Mouse (Mus musculus) layer of hippocampus, adult 2 months (tissue): ENCODE measurements at regions not wholly inside any gene's neighbourhood (a gene's known extent, or its start where the extent isn't known, plus 50 kb on each side); places are given as distances from the start of the nearest gene placed in this dataset.

Experiments used
- DNase-seq, 2 experiments: peaks; one replicate each; pipeline ENCODE4 v3.0.0; 2022; ENCODE audit warnings: low spot score in 2 of 2
- H3K27ac ChIP-seq: fragments of 200-600 bp; 2 replicates; pipeline ENCODE4 v1.8.1; 2022
- H3K4me3 ChIP-seq: fragments of 200-600 bp; 2 replicates; pipeline ENCODE4 v1.8.1; 2022; ENCODE audit warnings: mild to moderate bottlenecking
- CTCF ChIP-seq: fragments of 200-600 bp; conservative IDR thresholded peaks from 2 replicates; pipeline ENCODE4 v1.8.1; 2022; ENCODE audit warnings: antibody characterized with exemption, mild to moderate bottlenecking, moderate library complexity

GRCm38 (mm10) chr9:63059234-63059842, 71.6 kb upstream of the Pias1 start:
- peak overlapping the region; percentile 95 for H3K27ac ChIP-seq
- peak overlapping the region; percentile 22 for H3K4me3 ChIP-seq
- no peak for TF ChIP-seq CTCF
- DNase-seq, result peak; percentile 77 to 91

GRCm38 (mm10) chr9:63058506-63059233, 70.9 kb upstream of the Pias1 start:
- TF ChIP-seq CTCF, result no peak
- Histone ChIP-seq H3K4me3 (peak overlapping the region; percentile 22; the same call in 1 of the 2 replicates), H3K27ac (peak overlapping the region; percentile 95)
- peak; percentile 30 to 48 for DNase-seq

DNA sequence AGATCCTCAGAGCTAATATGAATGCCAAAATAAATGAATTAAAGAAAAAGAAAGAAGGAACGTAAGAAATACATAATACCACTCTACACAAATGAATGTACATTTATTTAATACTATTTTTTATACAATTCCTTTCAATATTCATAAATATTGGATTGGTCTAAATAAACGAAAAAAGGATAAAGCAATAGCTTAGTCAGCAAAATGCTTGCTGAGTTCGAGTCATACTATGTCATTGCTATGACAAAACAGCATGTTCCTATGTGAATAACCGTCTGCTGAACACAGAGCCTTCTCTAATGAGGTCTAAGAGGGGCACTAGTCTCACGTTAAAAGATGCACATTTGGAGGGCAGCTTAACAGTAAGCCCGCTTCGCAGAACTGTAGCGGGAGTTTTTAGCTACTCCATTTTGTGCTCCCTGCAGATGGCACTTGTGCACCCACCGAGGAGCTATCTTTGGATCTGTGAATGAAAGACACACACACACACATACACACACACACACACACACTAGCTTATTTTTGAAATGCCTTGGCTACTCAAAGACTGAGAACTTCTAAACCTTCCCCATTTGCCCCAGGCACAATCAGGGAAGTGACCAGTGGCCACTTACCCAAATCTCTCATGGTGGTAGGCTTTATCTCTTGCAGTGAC, 69.1 kb upstream of the Pias1 start:
- TF ChIP-seq CTCF, result no peak
- Histone ChIP-seq H3K27ac (no peak overlapping the region), H3K4me3 (no peak overlapping the region)
- no peak for DNase-seq

DNA sequence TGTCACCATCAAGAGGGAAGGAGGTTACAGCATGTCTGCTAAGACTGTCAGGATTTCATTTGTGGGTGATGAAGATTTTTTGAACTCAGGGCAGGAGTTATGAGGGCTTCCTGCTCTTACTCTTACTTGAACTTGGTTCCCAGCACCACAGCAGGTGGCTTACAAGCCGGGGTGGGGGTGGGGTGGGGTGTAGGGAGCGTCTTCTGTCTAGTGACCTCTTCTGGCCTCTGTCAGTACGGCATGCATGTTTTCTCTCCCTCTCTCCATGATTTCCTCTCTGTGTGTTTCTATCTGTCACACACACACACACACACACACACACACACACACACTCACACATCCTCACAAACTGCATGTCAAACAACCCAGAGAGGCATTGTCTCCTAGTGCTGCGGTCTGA, 64.5 kb upstream of the Pias1 start:
- Histone ChIP-seq H3K4me3 (no peak overlapping the region), H3K27ac (no peak overlapping the region)
- no peak; the same call in 1 of the 2 replicates for TF ChIP-seq CTCF
- DNase-seq, result no peak

- Histone ChIP-seq H3K4me3 (no peak overlapping the region), H3K27ac (no peak overlapping the region)
- DNase-seq, result no peak
- TF ChIP-seq CTCF, result no peak
These were observed 63.9 kb upstream of the Pias1 start for GRCm38 (mm10) chr9:63051631-63052030.

- DNase-seq, result no peak
- Histone ChIP-seq H3K4me3 (no peak overlapping the region), H3K27ac (no peak overlapping the region)
- TF ChIP-seq CTCF, result no peak
These were observed 61.6 kb upstream of the Pias1 start for GRCm38 (mm10) chr9:63049290-63049689.

DNA sequence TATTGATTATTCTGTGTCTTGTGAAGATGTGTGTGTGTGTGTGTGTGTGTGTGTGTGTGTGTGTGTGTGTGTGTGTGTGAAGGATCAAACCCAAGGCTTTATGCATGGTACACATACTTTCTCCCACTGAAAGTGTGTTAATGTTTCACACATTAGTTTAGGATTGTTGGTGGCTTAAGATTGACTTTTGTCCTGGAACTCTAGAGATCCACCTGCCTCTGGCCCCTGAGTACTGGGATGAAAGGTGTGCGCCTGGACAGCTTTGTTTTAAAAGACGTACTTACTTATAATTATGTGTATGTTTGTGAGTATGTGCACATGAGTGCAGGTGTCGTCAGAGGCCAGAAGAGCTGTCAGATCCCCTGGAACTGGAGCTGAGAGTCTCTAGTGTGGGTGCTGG, 59.3 kb upstream of the Pias1 start:
- Histone ChIP-seq H3K4me3 (no peak overlapping the region), H3K27ac (no peak overlapping the region)
- TF ChIP-seq CTCF, result no peak
- no peak for DNase-seq

GRCm38 (mm10) chr9:63045531-63045930, 57.8 kb upstream of the Pias1 start:
- Histone ChIP-seq H3K27ac (no peak overlapping the region), H3K4me3 (no peak overlapping the region)
- no peak for TF ChIP-seq CTCF
- no peak for DNase-seq

DNA sequence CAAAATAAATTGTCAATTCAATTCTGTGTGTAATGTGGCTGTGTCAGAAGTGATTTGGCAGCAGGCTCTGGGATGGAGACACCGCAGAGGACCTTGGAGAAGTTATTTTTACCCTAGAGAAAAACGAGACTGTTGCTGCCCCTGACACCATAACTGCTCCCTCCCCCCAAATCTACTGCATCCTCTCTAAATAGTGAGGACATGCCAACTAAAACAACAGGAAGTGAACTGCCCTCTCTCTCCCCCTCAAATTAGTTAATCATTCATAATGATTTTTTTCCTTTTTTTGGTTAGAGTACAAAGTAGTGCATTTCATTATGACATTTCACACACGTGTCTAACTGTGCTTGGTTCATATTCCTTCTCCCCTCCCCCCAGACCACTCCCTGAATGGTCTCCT, 55.6 kb upstream of the Pias1 start:
- no peak for DNase-seq
- no peak for TF ChIP-seq CTCF

DNA sequence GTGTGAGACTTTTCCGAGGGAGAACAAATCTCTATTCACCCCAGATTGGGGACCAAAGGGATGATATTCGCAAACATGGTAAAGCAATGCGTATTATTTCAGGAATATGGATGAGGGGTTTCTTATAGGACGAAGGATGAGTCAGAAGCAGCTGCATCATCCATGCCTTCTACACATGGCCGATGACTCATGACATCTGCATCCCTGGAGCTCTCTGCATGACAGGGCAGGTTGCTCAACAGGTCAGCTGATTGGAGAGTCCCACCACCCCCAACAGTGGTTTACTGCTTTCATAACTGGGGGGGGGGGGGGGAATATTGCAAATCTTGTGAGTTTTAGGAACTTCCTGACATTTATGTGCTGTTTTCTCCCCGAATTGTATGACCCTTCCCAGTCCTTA, 50.3 kb upstream of the Pias1 start:
- Histone ChIP-seq H3K4me3 (no peak overlapping the region), H3K27ac (no peak overlapping the region)
- TF ChIP-seq CTCF, result no peak
- DNase-seq, result no peak

More for the DNA sequence above, 55.6 kb upstream of the Pias1 start:
- Histone ChIP-seq H3K27ac (no peak overlapping the region), H3K4me3 (no peak overlapping the region)
